Mouse (Mus musculus) limb, embryonic 10.5 days (tissue): ENCODE results near the gene Styx. TPM values are rescaled to one million over a fixed set of nuclear protein-coding genes. Genes with fewer than 3 reads are reported as not detected.
"Not testable (repeated sequence)": the region's sequence is repeated elsewhere in the genome, so short reads cannot be mapped to it uniquely, and the experiment has no call there.

Source experiments
- DNase-seq: peaks from one replicate; pipeline ENCODE4 v3.0.0-alpha.2; 2017; ENCODE audit warnings: low spot score
- H3K27ac ChIP-seq: fragments of 300-500 bp; sonication (generic); 2 replicates; pipeline ENCODE4 v1.5.1; 2016; ENCODE audit warnings: mild to moderate bottlenecking
- H3K27me3 ChIP-seq: fragments of 300-500 bp; sonication (generic); 2 replicates; pipeline ENCODE4 v1.6.1; 2016; ENCODE audit warnings: low read depth, mild to moderate bottlenecking; ENCODE audit not compliant: poor library complexity, severe bottlenecking
- H3K36me3 ChIP-seq: fragments of 300-500 bp; sonication (generic); 2 replicates; pipeline ENCODE4 v1.6.1; 2016; ENCODE audit warnings: mild to moderate bottlenecking, moderate library complexity
- H3K4me1 ChIP-seq: fragments of 300-500 bp; sonication (generic); 2 replicates; pipeline ENCODE4 v1.6.1; 2016
- H3K4me3 ChIP-seq: fragments of 300-500 bp; sonication (generic); 2 replicates; pipeline ENCODE4 v1.5.1; 2016; ENCODE audit warnings: mild to moderate bottlenecking, moderate library complexity
- H3K9me3 ChIP-seq: fragments of 300-500 bp; sonication (generic); replicated peaks from 2 replicates; pipeline ENCODE4 v1.6.1; 2016; ENCODE audit warnings: mild to moderate bottlenecking
- WGBS: fragments of 180-500 bp; shearing (Covaris S2); methylation state at CpG from one replicate; pipeline ENCODE4 v1.1.7; 2016; 5-methylcytosine and 5-hydroxymethylcytosine counted together
- microRNA-seq: library from miRNA; unstranded; fragments of <30 nt; microRNA quantifications from one replicate; pipeline ENCODE4, GENCODE M21; 2017
- polyA plus RNA-seq: library from polyadenylated mRNA; unstranded; fragments of >200 nt; fragmentation: Nextera tagmentation; extraction: Ambion mirVana; gene quantifications from 2 replicates; pipeline ENCODE4 v1.2.1, GENCODE M21; 2016

The Styx gene
- polyA plus RNA-seq, 1 experiment from 2014 or later, result 46.9 TPM

GRCm38 (mm10) chr14:45466371-45466770, 115.5 kb downstream of the Styx start:
- not testable (repeated sequence) for DNase-seq, H3K9me3 ChIP-seq, H3K27ac ChIP-seq, H3K27me3 ChIP-seq, H3K4me3 ChIP-seq
- WGBS, result 92% methylated on average over 8 of the region's 8 CpGs
- H3K4me1 ChIP-seq, result peaks cover 26% of the 10 kb centered on the region
- peaks cover 98% of the 10 kb centered on the region for H3K36me3 ChIP-seq

GRCm38 (mm10) chr14:45469446-45469845, 118.6 kb downstream of the Styx start:
- DNase-seq, result no peak
- Histone ChIP-seq H3K27me3 (no peaks in the 10 kb centered on the region), H3K9me3 (no peaks in the 10 kb centered on the region), H3K4me3 (no peak overlapping the region), H3K27ac (no peak overlapping the region), H3K4me1 (peaks cover 4% of the 10 kb centered on the region), H3K36me3 (peaks cover 100% of the 10 kb centered on the region)
- 96% methylated on average over 8 of the region's 8 CpGs for WGBS

Small RNA genes within 50 kb of the gene (microRNA-seq; reads per million reads assigned to microRNA genes)
- gene Gm25353, result not detected

Other genes starting within 250 kb of the Styx start
- gene Gpr137c, start 131.4 kb upstream of the Styx start, polyA plus RNA-seq, result 1.3 and 2.1 TPM in 2 replicates
- 8.9 and 10.6 TPM in 2 replicates for gene Txndc16, start 130.8 kb upstream of the Styx start, polyA plus RNA-seq
- 31.6 and 33.6 TPM in 2 replicates for gene Ero1l, start 32.3 kb upstream of the Styx start, polyA plus RNA-seq
- gene Psmc6, start 21.3 kb upstream of the Styx start, polyA plus RNA-seq, result 201 and 203 TPM in 2 replicates
- 61.2 and 74.4 TPM in 2 replicates for gene Gnpnat1, start 53.8 kb downstream of the Styx start, polyA plus RNA-seq
- gene Fermt2, start 179.0 kb downstream of the Styx start, polyA plus RNA-seq, result 118 and 128 TPM in 2 replicates